Mouse (Mus musculus): Measurements from ENCODE around the gene Csf2rb. TPM values are rescaled to one million over a fixed set of nuclear protein-coding genes. Genes with fewer than 3 reads are reported as not detected.

Csf2rb gene
- polyA plus RNA-seq, 1 experiment = 0.33 TPM

DNA sequence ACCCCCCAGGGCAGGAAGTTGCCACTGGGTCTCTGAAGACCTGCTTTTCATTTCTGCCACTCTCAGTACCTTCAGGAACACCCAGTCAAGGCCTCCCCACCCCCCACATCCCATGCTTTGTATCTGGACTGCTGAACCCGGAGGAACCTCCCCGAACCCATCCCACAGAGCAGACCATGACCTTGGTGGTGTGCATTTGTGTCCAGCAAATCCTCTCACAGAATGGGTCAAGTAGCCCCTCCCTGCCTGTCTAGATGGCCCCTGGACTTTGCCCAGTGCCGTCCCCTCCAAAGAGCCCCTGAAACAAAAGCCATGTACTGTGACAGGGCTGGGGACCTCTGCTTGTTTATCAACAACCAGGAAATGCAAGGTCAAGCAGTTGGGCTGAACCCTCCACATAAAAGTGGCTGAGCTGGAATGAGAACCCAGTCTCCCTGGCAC is 77.8 kb downstream of the Csf2rb start:
- Histone ChIP-seq H3K27me3 (ENCODE audit: control insufficient read depth, insufficient read depth, low read length) (no peaks in the 10 kb centered on the region), H3K27ac (ENCODE audit: insufficient read depth, low read length) (no peak overlapping the region), H3K4me1 (ENCODE audit: control insufficient read depth, insufficient read depth, low read length) (peaks cover 3% of the 10 kb centered on the region; the same call in 1 of the 2 replicates), H3K4me3 (replicated peaks; ENCODE audit: insufficient read depth, low read depth, low read length) (no peak overlapping the region)
- DNase-seq = no peak
- 68% methylated on average over 3 of the region's 3 CpGs for WGBS
- no peak for TF ChIP-seq CTCF (IDR thresholded peaks at IDR 0.05; ENCODE audit: borderline replicate concordance, insufficient read depth, low read depth, low read length)
- no peak for TF ChIP-seq POLR2A (IDR thresholded peaks at IDR 0.05; ENCODE audit: borderline replicate concordance, insufficient read depth, low read length)

Other genes starting within 250 kb of the Csf2rb start
- gene Cacng2, start 205.7 kb upstream of the Csf2rb start, polyA plus RNA-seq (2012; rRNA removed) = 45.8 and 48.5 TPM in 2 replicates
- 52.0 and 56.5 TPM in 2 replicates for gene Ift27, start 151.6 kb upstream of the Csf2rb start, polyA plus RNA-seq (2012; rRNA removed)
- gene Pvalb, start 119.4 kb upstream of the Csf2rb start, polyA plus RNA-seq (2012; rRNA removed) = 1,013 and 1,016 TPM in 2 replicates
- 0.77 and 0.84 TPM in 2 replicates for gene Ncf4, start 81.0 kb upstream of the Csf2rb start, polyA plus RNA-seq (2012; rRNA removed)
- gene Csf2rb2, start 20.0 kb upstream of the Csf2rb start, polyA plus RNA-seq (2012; rRNA removed) = 0.20 and 0.24 TPM in 2 replicates
- 0.13 TPM in 1 of 2 replicates, not detected in the other for gene Tex33, start 70.2 kb downstream of the Csf2rb start, polyA plus RNA-seq (2012; rRNA removed)
- gene Tst, start 80.2 kb downstream of the Csf2rb start, polyA plus RNA-seq (2012; rRNA removed) = 84.3 and 86.1 TPM in 2 replicates
- gene Mpst, start 80.7 kb downstream of the Csf2rb start, polyA plus RNA-seq (2012; rRNA removed) = 67.2 and 68.4 TPM in 2 replicates
- 316 and 321 TPM in 2 replicates for gene Kctd17, start 102.8 kb downstream of the Csf2rb start, polyA plus RNA-seq (2012; rRNA removed)
- gene Tmprss6, start 142.9 kb downstream of the Csf2rb start, polyA plus RNA-seq (2012; rRNA removed) = 0.06 and 0.08 TPM in 2 replicates
- gene Il2rb, start 169.5 kb downstream of the Csf2rb start, polyA plus RNA-seq (2012; rRNA removed) = 0.10 and 0.25 TPM in 2 replicates
- 3.1 and 3.5 TPM in 2 replicates for gene C1qtnf6, start 205.7 kb downstream of the Csf2rb start, polyA plus RNA-seq (2012; rRNA removed)
- gene Sstr3, start 218.9 kb downstream of the Csf2rb start, polyA plus RNA-seq (2012; rRNA removed) = 9.8 and 12.1 TPM in 2 replicates
- 1.4 and 1.8 TPM in 2 replicates for gene Rac2, start 247.0 kb downstream of the Csf2rb start, polyA plus RNA-seq (2012; rRNA removed)